Comparison of ENCODE assay signal across 7 mouse cellular contexts in genomic region chr9:122865697-122866166, GRCm38 (mm10). TPM values are rescaled to one million over a fixed set of nuclear protein-coding genes. Genes with fewer than 3 reads are reported as not detected.
DNase-seq lines count a peak whose midpoint lies in the region; ATAC-seq lines count a peak whose summit lies in the region.

TSS of gene Zfp445 (minus strand) at chr9:122866006.

- peak within 1 kb of the TSS; percentile 80 for H3K4me3 ChIP-seq in intestine, embryonic 16.5 days (ENCODE audit: low read length)
- peak within 1 kb of the TSS; percentile 78 for H3K4me3 ChIP-seq in midbrain, embryonic 11.5 days (ENCODE audit: low read depth, low read length)

- no peaks in the 10 kb centered on the region for H3K27me3 ChIP-seq in intestine, embryonic 16.5 days (replicated peaks; ENCODE audit: control insufficient read depth, insufficient read depth, low read length)
- no peaks in the 10 kb centered on the region; the same call in 1 of the 2 replicates for H3K27me3 ChIP-seq in midbrain, embryonic 11.5 days (ENCODE audit: control insufficient read depth, insufficient read depth, low read length)

- H3K9ac ChIP-seq in intestine, embryonic 16.5 days (ENCODE audit: low read depth, low read length) = peak within 1 kb of the TSS; percentile 94
- H3K9ac ChIP-seq in midbrain, embryonic 11.5 days (ENCODE audit: low read length) = peak within 1 kb of the TSS; percentile 92

- H3K27ac ChIP-seq in intestine, embryonic 16.5 days (ENCODE audit: low read length) = peak within 1 kb of the TSS; percentile 78; the same call in 1 of the 2 replicates
- no peak within 1 kb of the TSS for H3K27ac ChIP-seq in midbrain, embryonic 11.5 days (ENCODE audit: low read depth, low read length)

- H3K4me2 ChIP-seq in intestine, embryonic 16.5 days (ENCODE audit: low read depth, low read length) = peak within 1 kb of the TSS; percentile 64
- peak within 1 kb of the TSS; percentile 67 for H3K4me2 ChIP-seq in midbrain, embryonic 11.5 days

- H3K36me3 ChIP-seq in intestine, embryonic 16.5 days (ENCODE audit: control insufficient read depth, insufficient read depth, low read length) = peaks cover 15% of the 10 kb centered on the region
- peaks cover 17% of the 10 kb centered on the region for H3K36me3 ChIP-seq in midbrain, embryonic 11.5 days (ENCODE audit: control insufficient read depth, insufficient read depth, low read length)

- peak; percentile 96 for ATAC-seq in intestine, embryonic 16.5 days
- ATAC-seq in midbrain, embryonic 11.5 days (ENCODE audit: low FRiP score) = peak; percentile 94

- peaks cover 11% of the 10 kb centered on the region; the same call in 1 of the 2 replicates for H3K9me3 ChIP-seq in intestine, embryonic 16.5 days (ENCODE audit: control insufficient read depth, low read length)
- peaks cover 12% of the 10 kb centered on the region; the same call in 1 of the 2 replicates for H3K9me3 ChIP-seq in midbrain, embryonic 11.5 days (ENCODE audit: control insufficient read depth, low read length)

- DNase-seq in adrenal gland, adult 8-10 months = peak; percentile 82
- peak; percentile 88 for DNase-seq in embryo, embryonic 9.5 days (ENCODE audit: extremely low spot score)
- DNase-seq in gastrocnemius, postnatal 4 days (ENCODE audit: low spot score in 2 of 2) = peak; percentile 41 to 80
- peak; percentile 83 to 85 for DNase-seq in left cerebral cortex, postnatal 36 days (ENCODE audit: low spot score in 2 of 2)
- DNase-seq in midbrain, embryonic 11.5 days (ENCODE audit: low spot score, missing footprints) = peak; percentile 98
- DNase-seq in skeletal muscle tissue, adult 2 months (ENCODE audit: low read depth, low spot score) = peak; percentile 68

- intact Hi-C loops in left cerebral cortex, postnatal 36 days (cut with DNase I) = no loop called here

- WGBS in intestine, embryonic 16.5 days = under 1% methylated on average over 34 of the region's 34 CpGs
- 1% methylated on average over 34 of the region's 34 CpGs for WGBS in midbrain, embryonic 11.5 days

- peaks cover 9% of the 10 kb centered on the region for H3K4me1 ChIP-seq in intestine, embryonic 16.5 days (ENCODE audit: control insufficient read depth, insufficient read depth, low read length)
- peaks cover 8% of the 10 kb centered on the region for H3K4me1 ChIP-seq in midbrain, embryonic 11.5 days (ENCODE audit: control insufficient read depth, insufficient read depth, low read length)

RNA-seq across cellular contexts. Expression of gene Zfp445, which starts in this region (rescaled TPM):
- total RNA-seq in adrenal gland, adult 8-10 months (2022) = 100 to 1,000 TPM; 132 to 160 (median 142) TPM
- total RNA-seq in gastrocnemius, postnatal 4 days (2021) = 10 to 100 TPM; 65.9 to 76.5 TPM
- polyA plus RNA-seq in intestine, embryonic 16.5 days (2015; fragmentation: Nextera tagmentation; extraction: Ambion mirVana) = 41.3 and 41.5 TPM in 2 replicates
- 100 to 1,000 TPM; 135 to 167 TPM for total RNA-seq in left cerebral cortex, postnatal 36 days (2021)
- 78.9 and 79.9 TPM in 2 replicates for polyA plus RNA-seq in midbrain, embryonic 11.5 days (2014; fragmentation: Nextera tagmentation; extraction: Ambion mirVana)
